In genomic region chr6:58907791-58908190, GRCm38 (mm10) we compare ENCODE assay signal across 21 mouse cellular contexts. TPM values are rescaled to one million over a fixed set of nuclear protein-coding genes. Genes with fewer than 3 reads are reported as not detected.
A peak's percentile ranks its signal among the peaks of the same experiment; 100 is the strongest.
DNase-seq lines count a peak whose midpoint lies in the region; ATAC-seq and TF ChIP-seq lines count a peak whose summit lies in the region.
"Had no signal": no experiment of that assay in that cellular context is flagged by ENCODE, and none has a peak within 500 bp of the region (broad histone marks: within the 10 kb centered on the region; RNA-seq: fewer than 3 reads in every experiment).

No protein-coding gene starts in this region.

- DNase-seq in cerebellum, adult 2 months, result no peak
- no peak for DNase-seq in cerebellum, postnatal 10 days
- no peak for DNase-seq in neural tube, embryonic 10.5 days (ENCODE audit: extremely low spot score, low spot score)
- no peak for DNase-seq in heart, postnatal 10 days
- DNase-seq: adrenal gland, postnatal 10 days; heart, postnatal 4 days; kidney, adult 8-10 months; kidney, postnatal 10 days; lung, adult 18-20 months; lung, postnatal 14 days had no signal

- TF ChIP-seq CTCF in cerebellum, adult 2 months (IDR thresholded peaks at IDR 0.05; ENCODE audit: borderline replicate concordance, insufficient read depth, low read depth, low read length), result no peak

- peak overlapping the region; percentile 85; the same call in 1 of the 2 replicates for H3K27ac ChIP-seq in cerebellum, adult 2 months (ENCODE audit: insufficient read depth, low read length)
- peak overlapping the region; percentile 85 for H3K27ac ChIP-seq in hindbrain, embryonic 15.5 days (replicated peaks)
- H3K27ac ChIP-seq in hindbrain, embryonic 12.5 days, result no peak overlapping the region; the same call in 1 of the 2 replicates
- peak overlapping the region; percentile 83 for H3K27ac ChIP-seq in neural tube, embryonic 13.5 days (replicated peaks)
- H3K27ac ChIP-seq: forebrain, embryonic 10.5 days; heart, embryonic 15.5 days; intestine, embryonic 15.5 days; limb, embryonic 13.5 days; liver, embryonic 12.5 days had no signal

- no peak for TF ChIP-seq POLR2A in cerebellum, adult 2 months (IDR thresholded peaks at IDR 0.05; ENCODE audit: borderline replicate concordance, insufficient read depth, low read length)

- H3K36me3 ChIP-seq in hindbrain, embryonic 15.5 days, result peaks cover 13% of the 10 kb centered on the region
- H3K36me3 ChIP-seq in hindbrain, embryonic 12.5 days, result peaks cover 2% of the 10 kb centered on the region; the same call in 1 of the 2 replicates
- H3K36me3 ChIP-seq in neural tube, embryonic 13.5 days, result peaks cover 7% of the 10 kb centered on the region; the same call in 1 of the 2 replicates
- H3K36me3 ChIP-seq: limb, embryonic 13.5 days had no signal

- intact Hi-C loops in heart, postnatal 10 days (cut with DNase I), result no loop called here

- peak overlapping the region; percentile 97 for H3K4me3 ChIP-seq in cerebellum, adult 2 months (replicated peaks; ENCODE audit: insufficient read depth, low read depth, low read length)
- H3K4me3 ChIP-seq in hindbrain, embryonic 15.5 days, result 0 out of 2 replicates have a peak overlapping the region, but pooled peaks have one; percentile 54
- no peak overlapping the region for H3K4me3 ChIP-seq in hindbrain, embryonic 12.5 days
- H3K4me3 ChIP-seq in neural tube, embryonic 13.5 days, result no peak overlapping the region
- H3K4me3 ChIP-seq: megakaryocyte, embryonic 14.5 days; myocyte had no signal

- no peak for ATAC-seq in hindbrain, embryonic 15.5 days (ENCODE audit: low FRiP score, low read depth)
- ATAC-seq in hindbrain, embryonic 12.5 days (ENCODE audit: low FRiP score), result no peak
- ATAC-seq in neural tube, embryonic 13.5 days (ENCODE audit: low read depth), result no peak
- no peak for ATAC-seq in megakaryocyte, adult 5-6 weeks (ENCODE audit: poor library complexity, severe bottlenecking)
- ATAC-seq: liver, embryonic 12.5 days had no signal

- H3K4me1 ChIP-seq in cerebellum, adult 2 months (ENCODE audit: control insufficient read depth, insufficient read depth, low read length), result no peaks in the 10 kb centered on the region; the same call in 1 of the 2 replicates
- peaks cover 8% of the 10 kb centered on the region; the same call in 1 of the 2 replicates for H3K4me1 ChIP-seq in hindbrain, embryonic 15.5 days (replicated peaks)
- peaks cover 4% of the 10 kb centered on the region; the same call in 1 of the 2 replicates for H3K4me1 ChIP-seq in hindbrain, embryonic 12.5 days
- H3K4me1 ChIP-seq in neural tube, embryonic 13.5 days (replicated peaks), result peaks cover 6% of the 10 kb centered on the region
- H3K4me1 ChIP-seq: intestine, embryonic 15.5 days; liver, embryonic 12.5 days had no signal

- 41% methylated on average over 2 of the region's 2 CpGs for WGBS in cerebellum, adult 2 months
- 64% methylated on average over 2 of the region's 2 CpGs for WGBS in hindbrain, embryonic 15.5 days
- 67% methylated on average over 2 of the region's 2 CpGs for WGBS in hindbrain, embryonic 12.5 days
- 66% methylated on average over 2 of the region's 2 CpGs for WGBS in neural tube, embryonic 13.5 days

- H3K9ac ChIP-seq in hindbrain, embryonic 15.5 days, result no peak overlapping the region
- H3K9ac ChIP-seq in hindbrain, embryonic 12.5 days, result no peak overlapping the region
- H3K9ac ChIP-seq in neural tube, embryonic 13.5 days, result no peak overlapping the region
- H3K9ac ChIP-seq: heart, embryonic 15.5 days; intestine, embryonic 15.5 days; limb, embryonic 13.5 days; liver, embryonic 12.5 days had no signal

- H3K9me3 ChIP-seq in hindbrain, embryonic 15.5 days, result peaks cover 2% of the 10 kb centered on the region; the same call in 1 of the 2 replicates
- H3K9me3 ChIP-seq in hindbrain, embryonic 12.5 days (replicated peaks), result peaks cover 14% of the 10 kb centered on the region
- peaks cover 16% of the 10 kb centered on the region for H3K9me3 ChIP-seq in neural tube, embryonic 13.5 days
- H3K9me3 ChIP-seq: intestine, embryonic 15.5 days had no signal

- no peaks in the 10 kb centered on the region for H3K27me3 ChIP-seq in cerebellum, adult 2 months (ENCODE audit: control insufficient read depth, insufficient read depth, low read length)
- no peaks in the 10 kb centered on the region for H3K27me3 ChIP-seq in hindbrain, embryonic 15.5 days
- H3K27me3 ChIP-seq in hindbrain, embryonic 12.5 days, result no peaks in the 10 kb centered on the region
- no peaks in the 10 kb centered on the region for H3K27me3 ChIP-seq in neural tube, embryonic 13.5 days
- H3K27me3 ChIP-seq: heart, embryonic 15.5 days; intestine, embryonic 15.5 days; limb, embryonic 13.5 days had no signal

- peak overlapping the region; percentile 61 for H3K4me2 ChIP-seq in hindbrain, embryonic 15.5 days
- H3K4me2 ChIP-seq in hindbrain, embryonic 12.5 days (replicated peaks), result no peak overlapping the region; the same call in 1 of the 2 replicates
- peak overlapping the region; percentile 63; the same call in 1 of the 2 replicates for H3K4me2 ChIP-seq in neural tube, embryonic 13.5 days

RNA-seq across cellular contexts. Expression of gene Nap1l5, which starts 0.9 kb away (rescaled TPM):
- 648 and 689 TPM in 2 replicates for polyA plus RNA-seq in cerebellum, adult 2 months (2012; rRNA removed)
- 343 and 371 TPM in 2 replicates for polyA plus RNA-seq in hindbrain, embryonic 15.5 days (2015; fragmentation: Nextera tagmentation; extraction: Ambion mirVana)
- polyA plus RNA-seq in hindbrain, embryonic 12.5 days (2016; fragmentation: Nextera tagmentation; extraction: Ambion mirVana), result 69.8 and 81.1 TPM in 2 replicates
- 167 and 176 TPM in 2 replicates for polyA plus RNA-seq in neural tube, embryonic 13.5 days (2015; fragmentation: Nextera tagmentation; extraction: Ambion mirVana)
- total RNA-seq in heart, postnatal 10 days (2021), result under 1 TPM; 0.30 to 0.62 TPM
- total RNA-seq in megakaryocyte, adult 5-6 weeks (2015), result not detected in 2 replicates
- total RNA-seq in megakaryocyte, adult 5-6 weeks (2017), result not detected in 2 replicates

Comparison
In these comparisons a context has a peak if more than half of its experiments do, and no peak if none do; other contexts are left out.
1. H3K4me3 ChIP-seq: peak in cerebellum, adult 2 months (single experiment) and hindbrain, embryonic 15.5 days (single experiment); none in hindbrain, embryonic 12.5 days (single experiment) and neural tube, embryonic 13.5 days (single experiment).